Mouse (Mus musculus): ENCODE results near the gene Zfp740. TPM values are rescaled to one million over a fixed set of nuclear protein-coding genes. Genes with fewer than 3 reads are reported as not detected.

The Zfp740 gene
- 10.8 and 13.8 TPM in 2 replicates for polyA plus RNA-seq (2012)

GRCm38 (mm10) chr15:102202971-102203834 is at the start of gene Zfp740:
TSS of gene Zfp740 (plus strand) at chr15:102203249.

DNA sequence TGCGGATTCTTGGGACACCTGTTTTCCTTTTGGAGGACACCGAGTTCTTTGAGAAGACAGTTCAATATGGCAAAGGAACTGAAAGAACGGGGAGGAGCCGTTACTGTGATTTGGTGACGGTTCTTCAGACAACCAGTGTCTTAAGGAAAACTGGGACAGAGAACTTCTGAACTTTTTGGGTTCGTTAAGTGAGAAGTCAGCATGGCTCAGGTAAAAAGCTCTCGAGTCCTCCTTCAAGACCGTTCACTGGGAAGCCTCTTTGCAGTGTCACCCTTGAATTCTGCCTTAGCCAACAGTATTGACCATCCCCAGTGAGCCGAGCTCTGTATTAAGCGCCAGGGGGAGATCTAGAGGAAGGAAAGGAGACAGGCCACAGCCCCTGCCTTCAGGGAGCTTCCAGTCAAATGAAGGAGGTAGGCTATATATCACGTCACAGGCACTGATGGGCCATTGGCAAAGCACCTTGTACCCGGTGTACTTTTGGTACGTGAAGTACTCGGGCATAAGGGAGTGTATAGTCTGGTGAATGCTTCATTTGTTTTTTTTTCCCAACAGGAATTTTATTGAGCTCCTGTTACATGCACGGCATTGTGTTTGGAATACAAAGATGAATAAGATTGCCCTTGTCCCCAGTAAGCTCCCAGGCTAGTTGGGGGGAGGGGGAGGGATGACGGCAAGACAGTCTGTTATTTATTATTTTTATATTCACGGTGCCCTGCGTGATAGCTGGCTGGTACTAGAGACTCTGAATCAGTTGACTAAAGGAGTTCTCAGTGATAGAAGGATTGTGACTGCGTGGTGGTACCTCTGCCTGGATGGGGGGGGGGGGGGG is 1.8 kb downstream of the Zfp740 start, which contains the start of gene Csad:
Csad (minus strand) TSS at position 51 of the 832 bp plus-strand sequence.

GRCm38 (mm10) chr15:102231748-102232147 is 28.7 kb downstream of the Zfp740 start, which contains the start of gene Itgb7:
TSS of gene Itgb7 (minus strand) at chr15:102231944.

DNA sequence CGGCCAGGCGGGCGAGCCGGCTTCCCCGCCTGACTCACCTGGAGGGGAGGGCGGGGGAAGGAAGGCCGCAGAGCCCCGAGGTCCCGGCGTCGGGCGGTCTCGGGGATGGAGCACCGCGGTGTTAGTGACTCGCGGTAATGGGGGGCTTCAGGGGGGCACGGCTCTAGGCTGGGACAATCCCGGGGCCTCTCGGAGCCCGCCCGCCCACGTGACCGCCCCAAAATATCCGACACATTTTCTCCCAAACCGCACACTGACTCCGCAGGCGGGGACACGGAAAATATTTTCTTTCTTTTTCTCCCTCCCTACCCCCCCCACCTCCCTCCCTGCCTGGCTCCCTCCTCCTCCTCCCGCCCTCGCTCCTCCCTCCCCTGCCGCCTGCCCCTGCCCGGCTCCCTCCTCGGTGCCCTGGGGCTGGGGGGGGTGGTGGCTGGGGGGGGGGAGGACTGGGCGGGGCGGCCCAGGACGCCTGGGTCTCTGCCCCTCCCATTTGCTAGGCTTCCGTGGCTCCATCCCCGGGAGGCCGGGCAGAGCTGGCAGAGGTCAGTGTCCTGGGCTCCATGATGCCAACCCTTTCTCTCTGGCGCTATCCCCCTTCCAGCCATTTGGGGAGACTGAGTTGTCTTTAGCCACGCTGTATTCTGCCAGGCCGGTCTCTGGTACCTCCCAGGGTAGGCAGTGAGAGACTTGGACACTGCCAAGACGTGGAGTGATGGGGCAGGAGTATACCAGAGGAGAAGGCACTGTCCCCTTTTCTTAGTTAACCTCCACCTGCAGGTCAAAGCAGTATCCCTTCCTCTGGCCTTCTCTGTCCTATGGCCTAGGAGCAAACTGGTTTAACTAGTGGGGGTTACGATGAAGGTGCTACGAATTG is 54.4 kb downstream of the Zfp740 start, which contains the start of gene Rarg:
Rarg (minus strand) TSS at position 316 of the 874 bp plus-strand sequence.

Other genes with a start within 250 kb of the Zfp740 start
- 0.02 TPM in 1 of 2 replicates, not detected in the other for gene Krt78, start 249.0 kb upstream of the Zfp740 start, polyA plus RNA-seq (2012)
- gene Krt8, start 198.8 kb upstream of the Zfp740 start, polyA plus RNA-seq (2012): 0.56 and 0.59 TPM in 2 replicates
- gene Krt18, start 175.1 kb upstream of the Zfp740 start, polyA plus RNA-seq (2012): 16.0 and 21.4 TPM in 2 replicates
- 249 and 350 TPM in 2 replicates for gene Eif4b, start 129.5 kb upstream of the Zfp740 start, polyA plus RNA-seq (2012)
- gene Tns2, start 102.8 kb upstream of the Zfp740 start, polyA plus RNA-seq (2012): 0.34 and 0.73 TPM in 2 replicates
- gene Spryd3, start 67.0 kb upstream of the Zfp740 start, polyA plus RNA-seq (2012): 19.3 and 22.6 TPM in 2 replicates
- gene Igfbp6, start 58.9 kb upstream of the Zfp740 start, polyA plus RNA-seq (2012): 0.41 TPM in 1 of 2 replicates, not detected in the other
- 1.9 and 5.1 TPM in 2 replicates for gene Soat2, start 52.7 kb upstream of the Zfp740 start, polyA plus RNA-seq (2012)
- gene Csad, start 1.5 kb downstream of the Zfp740 start, polyA plus RNA-seq (2012): 25.6 and 36.3 TPM in 2 replicates
- gene Itgb7, start 28.7 kb downstream of the Zfp740 start, polyA plus RNA-seq (2012): 84.2 and 101 TPM in 2 replicates
- 27.5 and 28.1 TPM in 2 replicates for gene Rarg, start 54.3 kb downstream of the Zfp740 start, polyA plus RNA-seq (2012)
- gene Gm9918, start 67.3 kb downstream of the Zfp740 start, polyA plus RNA-seq (2012): 0.03 TPM in 1 of 2 replicates, not detected in the other
- 56.2 and 68.1 TPM in 2 replicates for gene Mfsd5, start 76.2 kb downstream of the Zfp740 start, polyA plus RNA-seq (2012)
- gene Espl1, start 93.0 kb downstream of the Zfp740 start, polyA plus RNA-seq (2012): 19.1 and 19.4 TPM in 2 replicates
- gene Pfdn5, start 122.9 kb downstream of the Zfp740 start, polyA plus RNA-seq (2012): 29.5 and 31.4 TPM in 2 replicates
- 121 and 133 TPM in 2 replicates for gene Myg1, start 128.5 kb downstream of the Zfp740 start, polyA plus RNA-seq (2012)
- 148 and 161 TPM in 2 replicates for gene Aaas, start 147.5 kb downstream of the Zfp740 start, polyA plus RNA-seq (2012)
- 0.04 and 0.06 TPM in 2 replicates for gene Sp7, start 163.9 kb downstream of the Zfp740 start, polyA plus RNA-seq (2012)
- gene Sp1, start 202.9 kb downstream of the Zfp740 start, polyA plus RNA-seq (2012): 16.0 and 32.9 TPM in 2 replicates
- gene Amhr2, start 242.1 kb downstream of the Zfp740 start, polyA plus RNA-seq (2012): 0.10 TPM in 2 replicates

All from megakaryocyte-erythroid progenitor cell, adult 5 weeks (primary cell).